ENCODE assay signal across 12 mouse cellular contexts in genomic region chr1:164395131-164395780, GRCm38 (mm10).
A peak's percentile ranks its signal among the peaks of the same experiment; 100 is the strongest.
DNase-seq lines count a peak whose midpoint lies in the region; ATAC-seq lines count a peak whose summit lies in the region.
"Had no signal": no experiment of that assay in that cellular context is flagged by ENCODE, and none has a peak within 500 bp of the region (broad histone marks: within the 10 kb centered on the region; RNA-seq: fewer than 3 reads in every experiment).

No protein-coding gene starts in this region.

- H3K27me3 ChIP-seq in forebrain, embryonic 11.5 days (ENCODE audit: control insufficient read depth, insufficient read depth, low read length), result no peaks in the 10 kb centered on the region
- no peaks in the 10 kb centered on the region for H3K27me3 ChIP-seq in hindbrain, embryonic 11.5 days (ENCODE audit: control insufficient read depth, insufficient read depth, low read length)
- no peaks in the 10 kb centered on the region for H3K27me3 ChIP-seq in neural tube, embryonic 14.5 days (ENCODE audit: control insufficient read depth, insufficient read depth, low read length)
- H3K27me3 ChIP-seq: embryonic facial prominence, embryonic 13.5 days had no signal

- DNase-seq in forebrain, embryonic 11.5 days (ENCODE audit: low spot score), result no peak
- peak; percentile 24 for DNase-seq in hindbrain, embryonic 11.5 days (ENCODE audit: low spot score)
- peak; percentile 14 to 23 for DNase-seq in left cerebral cortex, adult 18-20 months (ENCODE audit: low spot score in 2 of 2)
- DNase-seq in adrenal gland, postnatal 36 days, result no peak
- no peak for DNase-seq in thymus, postnatal 25 days
- no peak for DNase-seq in embryo, embryonic 9.5 days (ENCODE audit: extremely low spot score)
- DNase-seq: heart, adult 18-20 months; spleen, adult 18-20 months had no signal

- no peaks in the 10 kb centered on the region for H3K36me3 ChIP-seq in forebrain, embryonic 11.5 days (ENCODE audit: control insufficient read depth, insufficient read depth, low read length)
- no peaks in the 10 kb centered on the region for H3K36me3 ChIP-seq in hindbrain, embryonic 11.5 days (ENCODE audit: control insufficient read depth, insufficient read depth, low read length)
- H3K36me3 ChIP-seq in neural tube, embryonic 14.5 days (ENCODE audit: control insufficient read depth, insufficient read depth, low read length), result no peaks in the 10 kb centered on the region

- H3K27ac ChIP-seq in forebrain, embryonic 11.5 days (ENCODE audit: low read depth, low read length), result no peak overlapping the region
- H3K27ac ChIP-seq in hindbrain, embryonic 11.5 days (ENCODE audit: low read depth, low read length), result peak overlapping the region; percentile 56
- H3K27ac ChIP-seq in neural tube, embryonic 14.5 days (ENCODE audit: low read depth, low read length), result peak overlapping the region; percentile 62
- H3K27ac ChIP-seq: embryonic facial prominence, embryonic 13.5 days; liver, embryonic 14.5 days had no signal

- peak; percentile 67 for ATAC-seq in forebrain, embryonic 11.5 days (replicated peaks; ENCODE audit: low FRiP score)
- ATAC-seq in hindbrain, embryonic 11.5 days (ENCODE audit: low FRiP score), result peak; percentile 77
- peak; percentile 78 for ATAC-seq in neural tube, embryonic 14.5 days (ENCODE audit: low read depth)
- ATAC-seq in erythroid progenitor cell, adult 5-6 weeks (replicated peaks; ENCODE audit: low FRiP score, poor library complexity, severe bottlenecking), result no peak

- H3K4me3 ChIP-seq in forebrain, embryonic 11.5 days (ENCODE audit: low read depth, low read length), result no peak overlapping the region
- no peak overlapping the region for H3K4me3 ChIP-seq in hindbrain, embryonic 11.5 days (ENCODE audit: low read depth, low read length)
- no peak overlapping the region for H3K4me3 ChIP-seq in neural tube, embryonic 14.5 days (ENCODE audit: low read depth, low read length)
- H3K4me3 ChIP-seq: embryonic facial prominence, embryonic 13.5 days had no signal

- no peak overlapping the region for H3K9ac ChIP-seq in forebrain, embryonic 11.5 days (ENCODE audit: low read length)
- H3K9ac ChIP-seq in hindbrain, embryonic 11.5 days (ENCODE audit: low read depth, low read length), result no peak overlapping the region
- no peak overlapping the region for H3K9ac ChIP-seq in neural tube, embryonic 14.5 days (replicated peaks; ENCODE audit: low read depth, low read length)
- H3K9ac ChIP-seq: embryonic facial prominence, embryonic 13.5 days; liver, embryonic 14.5 days had no signal

- no peaks in the 10 kb centered on the region for H3K9me3 ChIP-seq in forebrain, embryonic 11.5 days (ENCODE audit: control insufficient read depth, low read length)
- H3K9me3 ChIP-seq in hindbrain, embryonic 11.5 days (ENCODE audit: control insufficient read depth, low read length), result no peaks in the 10 kb centered on the region
- no peaks in the 10 kb centered on the region for H3K9me3 ChIP-seq in neural tube, embryonic 14.5 days (ENCODE audit: control insufficient read depth, low read length)
- H3K9me3 ChIP-seq: embryonic facial prominence, embryonic 13.5 days had no signal

- H3K4me2 ChIP-seq in forebrain, embryonic 11.5 days (ENCODE audit: low read depth, low read length, severe bottlenecking), result no peak overlapping the region
- H3K4me2 ChIP-seq in hindbrain, embryonic 11.5 days (replicated peaks; ENCODE audit: low read depth, low read length), result no peak overlapping the region
- no peak overlapping the region for H3K4me2 ChIP-seq in neural tube, embryonic 14.5 days (ENCODE audit: low read depth, low read length)
- H3K4me2 ChIP-seq: embryonic facial prominence, embryonic 13.5 days had no signal

- H3K4me1 ChIP-seq in forebrain, embryonic 11.5 days (replicated peaks; ENCODE audit: control insufficient read depth, insufficient read depth, low read length), result no peaks in the 10 kb centered on the region; the same call in 1 of the 2 replicates
- H3K4me1 ChIP-seq in hindbrain, embryonic 11.5 days (replicated peaks; ENCODE audit: control insufficient read depth, insufficient read depth, low read length), result no peaks in the 10 kb centered on the region
- H3K4me1 ChIP-seq in neural tube, embryonic 14.5 days (ENCODE audit: control insufficient read depth, insufficient read depth, low read length), result 0 out of 2 replicates have a peak, but pooled peaks cover 4% of the 10 kb centered on the region
- H3K4me1 ChIP-seq: embryonic facial prominence, embryonic 13.5 days had no signal

- 56% methylated on average over 6 of the region's 6 CpGs for WGBS in forebrain, embryonic 11.5 days
- WGBS in hindbrain, embryonic 11.5 days, result 65% methylated on average over 6 of the region's 6 CpGs
- 29% methylated on average over 6 of the region's 6 CpGs for WGBS in neural tube, embryonic 14.5 days

Comparison
In these comparisons a context has a peak if more than half of its experiments do, and no peak if none do; other contexts are left out.
1. DNase-seq: peak in hindbrain, embryonic 11.5 days (single experiment) and left cerebral cortex, adult 18-20 months (2 of 2); none in forebrain, embryonic 11.5 days (single experiment), adrenal gland, postnatal 36 days (0 of 2), thymus, postnatal 25 days (single experiment) and embryo, embryonic 9.5 days (single experiment).